Mouse (Mus musculus): ENCODE data around the gene Rp9.

DNA sequence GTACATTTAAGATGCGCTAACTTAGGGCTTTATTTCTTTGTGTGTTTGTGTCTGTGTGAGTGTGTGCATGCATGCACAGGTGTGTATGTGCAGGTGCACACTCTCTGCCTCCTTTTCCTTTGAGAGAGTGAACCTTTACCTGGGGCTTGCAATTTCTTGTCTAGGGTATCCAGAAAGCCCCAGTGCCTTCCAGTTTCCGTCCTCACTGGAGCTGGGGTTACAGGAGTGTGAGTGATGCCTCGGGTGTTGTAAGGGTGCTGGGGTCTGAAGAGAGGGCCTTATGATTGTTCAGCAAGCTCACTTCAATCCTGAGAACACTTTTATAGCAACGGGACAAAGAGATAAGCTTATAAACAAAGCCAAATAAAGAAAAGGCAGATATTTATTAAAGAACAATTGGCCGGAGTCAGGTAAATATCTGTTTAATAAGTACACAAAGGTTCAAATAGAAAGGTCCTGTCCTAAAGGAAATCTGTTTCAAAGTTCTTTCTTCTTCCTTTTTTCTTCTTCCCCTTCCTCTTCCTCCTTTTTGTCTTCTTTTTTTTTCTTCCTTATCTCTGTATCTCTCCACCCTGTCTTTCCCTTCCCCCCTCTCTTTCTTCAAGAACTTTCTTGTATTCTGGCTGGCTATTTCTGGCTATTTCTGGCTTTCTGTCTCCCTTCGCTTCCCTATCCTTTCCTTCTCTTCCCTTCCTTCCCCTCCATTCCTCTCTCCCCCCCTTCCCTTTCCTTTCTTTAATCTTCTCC, 27.7 kb upstream of the Rp9 start:
- no peak for TF ChIP-seq CTCF (IDR thresholded peaks at IDR 0.05; ENCODE audit: insufficient read depth, low read length)
- TF ChIP-seq POLR2A (IDR thresholded peaks at IDR 0.05; ENCODE audit: borderline replicate concordance, extremely low read depth, low read depth, low read length), result no peak

All from lung, adult 2 months (tissue).